Mouse (Mus musculus) regulatory T cell (primary cell): ENCODE data around the gene C330021F23Rik.

Source experiments
- in situ Hi-C: fragments of 300-600 bp; cut with MboI, MseI; formaldehyde crosslinking; loops from one replicate; pipeline ENCODE4 v1.15.1; 2025; ENCODE audit warnings: high pct_unique_total_duplicates

The C330021F23Rik gene

GRCm38 (mm10) chr8:3587391-3588257, 19.8 kb downstream of the C330021F23Rik start:
- in situ Hi-C loops = no loop called here

GRCm38 (mm10) chr8:3588258-3588633, 20.5 kb downstream of the C330021F23Rik start:
- in situ Hi-C loops = no loop called here

- in situ Hi-C loops = no loop called here
Observed at GRCm38 (mm10) chr8:3593470-3593869, 25.7 kb downstream of the C330021F23Rik start.

- in situ Hi-C loops = no loop called here
Observed at GRCm38 (mm10) chr8:3594466-3594865, 26.7 kb downstream of the C330021F23Rik start.

GRCm38 (mm10) chr8:3598054-3598453, 30.3 kb downstream of the C330021F23Rik start:
- in situ Hi-C loops = no loop called here

GRCm38 (mm10) chr8:3599219-3599618, 31.4 kb downstream of the C330021F23Rik start:
- in situ Hi-C loops = no loop called here

- in situ Hi-C loops = no loop called here
Observed at GRCm38 (mm10) chr8:3600401-3600800, 32.6 kb downstream of the C330021F23Rik start.

- in situ Hi-C loops = no loop called here
Observed at GRCm38 (mm10) chr8:3603439-3603838, 35.6 kb downstream of the C330021F23Rik start.

GRCm38 (mm10) chr8:3606593-3606992, 38.8 kb downstream of the C330021F23Rik start:
- in situ Hi-C loops = no loop called here

- in situ Hi-C loops = no loop called here
Observed at GRCm38 (mm10) chr8:3607822-3608221, 40.0 kb downstream of the C330021F23Rik start.

- in situ Hi-C loops = no loop called here
Observed at GRCm38 (mm10) chr8:3609046-3609815, 41.4 kb downstream of the C330021F23Rik start.

- in situ Hi-C loops = no loop called here
Observed at GRCm38 (mm10) chr8:3609816-3610150, 42.0 kb downstream of the C330021F23Rik start.

- in situ Hi-C loops = loop anchor here (5.0 kb wide), 1 partner anchor 51 kb away; the partner anchor contains the start of gene Fcor
Observed at GRCm38 (mm10) chr8:3621199-3621970, 53.6 kb downstream of the C330021F23Rik start, which contains the start of the genes Xab2 and Pet100. Xab2 (minus strand) TSS chr8:3621316. Pet100 (plus strand) TSS chr8:3621548.

GRCm38 (mm10) chr8:3622119-3622518, 54.3 kb downstream of the C330021F23Rik start:
- in situ Hi-C loops = loop anchor here (5.0 kb wide), 1 partner anchor 50 kb away; the partner anchor contains the start of gene Fcor

- in situ Hi-C loops = no loop called here
Observed at GRCm38 (mm10) chr8:3625445-3625844, 57.7 kb downstream of the C330021F23Rik start, which contains the start of gene Pcp2. Pcp2 (minus strand) TSS chr8:3625545.

GRCm38 (mm10) chr8:3626971-3627370, 59.2 kb downstream of the C330021F23Rik start:
- in situ Hi-C loops = no loop called here

GRCm38 (mm10) chr8:3628014-3628413, 60.2 kb downstream of the C330021F23Rik start:
- in situ Hi-C loops = no loop called here

GRCm38 (mm10) chr8:3630647-3631477, 63.1 kb downstream of the C330021F23Rik start, which contains the start of gene Stxbp2:
Stxbp2 (plus strand) TSS chr8:3630955.
- in situ Hi-C loops = loop anchor here (5.0 kb wide), 1 partner anchor 1046 kb away; no protein-coding TSS in a partner anchor

GRCm38 (mm10) chr8:3631478-3631875, 63.7 kb downstream of the C330021F23Rik start:
- in situ Hi-C loops = loop anchor here (5.0 kb wide), 1 partner anchor 1046 kb away; no protein-coding TSS in a partner anchor
